Mouse (Mus musculus): Measurements from ENCODE around the gene Ap3b1. TPM values are rescaled to one million over a fixed set of nuclear protein-coding genes. Genes with fewer than 3 reads are reported as not detected.

Gene Ap3b1
- polyA plus RNA-seq, 1 experiment from 2014 or later = 40.1 TPM

GRCm38 (mm10) chr13:94449593-94449992, 90.8 kb downstream of the Ap3b1 start:
- DNase-seq (ENCODE audit: low spot score) = no peak

- DNase-seq (ENCODE audit: low spot score) = peak; percentile 35
Observed at GRCm38 (mm10) chr13:94451229-94451628, 92.5 kb downstream of the Ap3b1 start.

- DNase-seq (ENCODE audit: low spot score) = no peak
Observed at GRCm38 (mm10) chr13:94454131-94454530, 95.4 kb downstream of the Ap3b1 start.

- no peak for DNase-seq (ENCODE audit: low spot score)
Observed at GRCm38 (mm10) chr13:94459143-94459542, 100.4 kb downstream of the Ap3b1 start.

- no peak for DNase-seq (ENCODE audit: low spot score)
Observed at GRCm38 (mm10) chr13:94464221-94464620, 105.5 kb downstream of the Ap3b1 start.

- DNase-seq (ENCODE audit: low spot score) = no peak
Observed at GRCm38 (mm10) chr13:94468551-94468950, 109.8 kb downstream of the Ap3b1 start.

GRCm38 (mm10) chr13:94471009-94471672, 112.4 kb downstream of the Ap3b1 start:
- DNase-seq (ENCODE audit: low spot score) = no peak

DNA sequence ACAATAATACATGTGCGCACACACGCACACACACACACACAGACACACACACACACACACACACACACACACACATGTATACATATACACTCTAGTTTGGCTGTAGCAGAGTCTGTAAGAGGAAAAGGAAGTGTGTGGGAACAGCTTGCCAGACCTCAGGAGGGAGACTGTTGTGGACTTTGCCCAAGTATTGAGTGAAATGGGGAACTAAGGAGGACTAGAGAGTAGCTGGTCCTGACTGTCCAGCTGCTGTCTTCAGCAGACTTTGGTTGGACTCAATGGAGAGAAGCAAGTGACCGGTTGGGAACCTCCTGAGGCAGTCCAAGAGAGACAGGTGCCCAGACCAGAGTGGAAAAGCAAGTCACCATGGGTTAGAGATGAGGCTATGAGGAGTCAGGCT, 117.4 kb downstream of the Ap3b1 start:
- DNase-seq (ENCODE audit: low spot score) = no peak

- DNase-seq (ENCODE audit: low spot score) = no peak
Observed at GRCm38 (mm10) chr13:94480256-94480655, 121.5 kb downstream of the Ap3b1 start.

DNA sequence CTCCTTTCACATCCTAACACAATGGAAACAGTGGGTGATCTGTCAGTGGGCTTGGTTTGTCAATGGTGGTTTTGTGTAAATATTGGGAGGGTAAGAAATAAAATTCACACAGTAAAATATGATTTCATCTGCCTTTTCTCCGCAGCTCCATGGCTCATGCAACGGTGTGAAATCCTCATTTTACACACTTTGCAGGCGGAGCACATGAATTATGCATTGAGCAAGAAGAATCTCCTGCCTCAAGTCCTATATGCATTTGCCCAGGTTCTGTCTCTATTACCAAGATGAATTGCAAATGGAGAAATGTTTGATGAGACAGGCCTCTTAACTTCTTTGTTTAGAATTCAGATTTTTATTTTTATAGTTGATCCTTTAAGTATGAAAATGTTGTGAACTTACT, 131.9 kb downstream of the Ap3b1 start:
- no peak for DNase-seq (ENCODE audit: low spot score)

- no peak for DNase-seq (ENCODE audit: low spot score)
Observed at GRCm38 (mm10) chr13:94491159-94491558, 132.4 kb downstream of the Ap3b1 start.

- no peak for DNase-seq (ENCODE audit: low spot score)
Observed at GRCm38 (mm10) chr13:94497521-94497920, 138.8 kb downstream of the Ap3b1 start.

- DNase-seq (ENCODE audit: low spot score) = no peak
Observed at GRCm38 (mm10) chr13:94506411-94506810, 147.7 kb downstream of the Ap3b1 start.

DNA sequence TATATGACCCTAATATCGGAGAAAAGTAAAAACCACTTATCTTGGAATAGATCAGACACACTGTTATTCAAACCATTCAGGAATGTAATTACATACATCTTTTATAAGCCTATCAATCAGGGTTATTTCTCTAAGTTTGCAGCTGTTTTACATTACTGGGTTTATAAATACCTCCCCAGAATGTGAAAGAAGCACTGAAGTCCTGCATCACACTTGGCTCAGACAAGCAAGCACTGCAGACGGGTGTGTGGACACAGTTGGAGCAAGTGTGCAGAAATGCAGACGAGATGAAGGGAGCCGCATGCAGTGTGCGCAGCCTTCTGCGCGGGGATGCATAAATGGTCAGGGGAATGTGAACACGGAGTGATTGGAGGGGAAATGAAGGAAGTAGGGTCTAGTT, 149.6 kb downstream of the Ap3b1 start:
- DNase-seq (ENCODE audit: low spot score) = no peak

- no peak for DNase-seq (ENCODE audit: low spot score)
Observed at GRCm38 (mm10) chr13:94513157-94513767, 154.5 kb downstream of the Ap3b1 start.

DNA sequence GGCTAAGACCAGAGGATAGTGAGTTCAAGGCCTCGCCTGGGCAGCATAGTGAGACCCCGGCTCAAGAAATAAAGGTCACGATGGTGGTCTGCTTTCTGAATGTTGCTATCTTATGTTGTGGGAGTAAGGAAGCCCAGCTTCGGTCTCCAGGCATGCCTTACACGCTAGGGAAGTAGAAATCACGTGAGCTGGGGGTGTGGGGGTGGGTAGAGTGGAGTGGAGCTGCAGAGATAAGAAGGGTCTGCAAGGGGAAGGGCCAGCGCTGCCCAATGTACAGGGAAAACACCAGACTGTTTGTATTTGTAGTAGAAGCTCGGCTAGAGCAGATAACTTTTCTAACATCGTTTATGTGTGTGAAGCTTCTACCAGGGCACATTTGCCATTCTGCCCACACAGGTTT, 155.1 kb downstream of the Ap3b1 start:
- no peak for DNase-seq (ENCODE audit: low spot score)

DNA sequence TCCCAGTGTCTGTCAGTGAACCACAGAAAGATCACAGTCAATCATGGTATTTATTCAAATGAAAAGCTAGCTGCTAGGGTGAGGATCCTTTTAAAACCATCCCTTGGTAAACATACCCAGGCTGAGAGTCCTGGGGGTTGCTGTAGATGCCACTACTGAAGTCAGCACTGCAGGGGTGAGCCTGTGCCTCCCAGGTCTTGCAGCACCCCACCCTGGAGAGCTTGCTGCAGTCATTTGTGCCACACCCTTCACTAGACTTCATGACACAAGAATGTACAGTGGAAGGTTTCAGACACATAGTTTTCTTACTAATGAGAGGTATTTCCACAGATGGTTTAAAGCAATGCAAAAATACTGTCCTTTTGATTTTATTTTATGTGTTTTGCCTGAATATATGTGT, 156.2 kb downstream of the Ap3b1 start:
- no peak for DNase-seq (ENCODE audit: low spot score)

DNA sequence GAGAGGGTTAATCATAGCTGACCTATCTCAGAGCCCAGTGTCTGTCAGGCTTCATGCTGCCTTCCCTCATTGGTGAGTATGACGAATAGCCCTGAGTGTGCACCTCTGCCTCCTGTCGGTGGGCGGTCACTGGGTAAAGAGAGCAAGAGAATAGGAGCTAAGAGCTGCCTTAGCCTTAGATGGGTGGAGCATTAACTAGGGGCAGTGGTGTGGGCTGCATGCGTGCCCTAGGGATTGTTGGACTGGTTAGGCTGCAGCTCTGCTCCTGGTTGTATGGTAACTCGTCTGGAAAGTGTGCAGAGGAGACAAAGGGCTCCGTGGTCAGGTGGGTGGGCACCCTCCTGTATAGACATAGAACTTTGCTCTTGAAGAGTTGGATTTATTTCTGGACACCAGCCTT, 157.8 kb downstream of the Ap3b1 start:
- no peak for DNase-seq (ENCODE audit: low spot score)

DNA sequence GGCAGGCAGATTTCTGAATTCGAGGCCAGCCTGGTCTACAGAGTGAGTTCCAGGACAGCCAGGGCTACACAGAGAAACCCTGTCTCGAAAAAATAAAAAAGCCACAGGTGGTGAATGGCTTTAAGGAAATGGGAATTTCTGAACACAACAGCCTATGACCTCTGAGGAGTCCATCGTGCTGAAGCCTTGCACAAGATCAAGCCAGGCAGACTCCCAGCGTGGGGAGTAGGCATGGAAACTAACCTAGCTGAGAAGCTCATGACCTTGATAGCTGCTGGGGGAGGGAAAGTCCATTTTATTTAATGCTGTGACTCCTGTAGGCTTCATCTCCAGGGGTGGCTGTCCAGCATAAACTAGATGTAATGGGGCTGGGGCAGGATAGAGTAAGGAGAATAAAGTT, 159.4 kb downstream of the Ap3b1 start:
- DNase-seq (ENCODE audit: low spot score) = no peak

- DNase-seq (ENCODE audit: low spot score) = no peak
Observed at GRCm38 (mm10) chr13:94519276-94519675, 160.5 kb downstream of the Ap3b1 start.

DNA sequence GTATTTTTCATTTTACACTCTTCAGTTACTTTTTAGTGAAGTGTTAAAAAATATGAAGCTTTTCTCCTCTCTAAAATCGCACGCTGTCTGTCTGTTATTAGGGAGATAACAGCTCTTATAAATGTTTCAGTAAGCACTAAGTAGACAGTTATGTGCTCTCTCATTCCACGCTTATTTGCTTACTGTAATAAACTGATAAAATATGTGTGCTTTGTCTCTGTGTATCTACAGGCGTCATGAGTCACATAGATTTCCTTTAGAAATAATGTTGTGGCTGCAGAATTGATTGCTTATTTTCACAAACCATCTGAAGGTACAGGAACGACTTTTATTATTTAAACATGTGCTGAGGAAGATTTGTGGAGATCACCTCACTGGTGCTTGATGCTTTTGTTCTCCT, 164.5 kb downstream of the Ap3b1 start:
- DNase-seq (ENCODE audit: low spot score) = no peak

GRCm38 (mm10) chr13:94524669-94525238, 166.0 kb downstream of the Ap3b1 start:
- DNase-seq (ENCODE audit: low spot score) = no peak

- no peak for DNase-seq (ENCODE audit: low spot score)
Observed at GRCm38 (mm10) chr13:94529138-94529537, 170.4 kb downstream of the Ap3b1 start.

Measured in thymus, postnatal 0 days (tissue).